Mouse (Mus musculus) liver, embryonic 14.5 days (tissue): ENCODE results near the gene Frem2.

Experiments used
- CTCF ChIP-seq: IDR thresholded peaks from 2 replicates; pipeline ENCODE4 v1.5.1; 2016; ENCODE audit warnings: antibody characterized with exemption, low read depth, control low read depth
- EP300 ChIP-seq: IDR thresholded peaks from 2 replicates; pipeline ENCODE4 v1.6.1; 2016; ENCODE audit warnings: antibody characterized with exemption, low read depth

- TF ChIP-seq CTCF (peak; percentile 42), EP300 (no peak)
These were observed 784 bp upstream of the Frem2 start for GRCm38 (mm10) chr3:53657744-53658534.
